Mouse (Mus musculus): Measurements from ENCODE around the gene Ephb2.

DNA sequence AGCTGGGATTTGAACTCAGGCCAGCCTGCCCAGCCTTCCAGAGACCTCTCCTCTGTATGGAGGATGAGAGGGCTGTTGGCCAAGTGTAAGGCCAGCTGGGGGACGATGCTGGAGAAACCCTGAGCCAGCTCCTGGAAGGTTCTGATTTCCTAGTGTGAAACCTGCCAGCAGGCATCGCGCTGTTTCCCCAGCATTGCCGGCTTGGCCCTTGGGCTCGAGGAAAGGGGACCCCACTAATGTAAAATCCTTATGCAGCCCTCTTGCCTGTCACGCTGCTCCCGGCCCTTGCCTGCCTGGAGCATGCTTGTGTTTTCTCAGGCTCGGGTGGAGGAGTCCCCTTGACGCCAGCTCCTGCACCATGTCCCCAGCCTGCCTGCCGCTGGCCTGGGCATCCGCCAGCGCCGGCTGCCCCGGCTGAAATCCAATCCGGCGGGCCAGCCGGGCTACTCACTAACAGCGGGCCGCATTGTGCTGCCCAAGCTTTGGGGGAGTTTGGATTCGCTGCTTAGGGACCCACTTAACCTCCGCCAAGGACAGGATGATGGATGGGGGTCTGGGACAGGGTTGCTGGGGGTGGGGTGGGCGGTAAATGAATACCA lies 52.1 kb downstream of the Ephb2 start:
- TF ChIP-seq POLR2A (IDR thresholded peaks at IDR 0.05; ENCODE audit: control insufficient read depth, low read depth, low read length) (no peak), CTCF (IDR thresholded peaks at IDR 0.05; ENCODE audit: control insufficient read depth, insufficient read depth, insufficient replicate concordance, low read depth, low read length) (no peak)

All from testis, adult 2 months (tissue).